Mouse (Mus musculus) cerebellum, postnatal 14 days (tissue): ENCODE measurements around the gene Usp48.

Experiments used
- DNase-seq, 2 experiments: peaks; one replicate each; pipeline ENCODE4 v3.0.0; 2021; ENCODE audit warnings: mixed read lengths in 2 of 2

The Usp48 gene

GRCm38 (mm10) chr4:137692107-137692902 lies 98.8 kb downstream of the Usp48 start:
- no peak for DNase-seq

GRCm38 (mm10) chr4:137695300-137695699 lies 101.7 kb downstream of the Usp48 start:
- no peak for DNase-seq

GRCm38 (mm10) chr4:137695900-137696299 lies 102.3 kb downstream of the Usp48 start:
- no peak for DNase-seq

GRCm38 (mm10) chr4:137697156-137697885 lies 103.8 kb downstream of the Usp48 start:
- DNase-seq, result peak in 1 of 2 experiments; percentile 29

GRCm38 (mm10) chr4:137698076-137698985 lies 104.8 kb downstream of the Usp48 start:
- peak; percentile 62 to 73 for DNase-seq

- peak in 1 of 2 experiments; percentile 45 for DNase-seq
These were observed 106.0 kb downstream of the Usp48 start for GRCm38 (mm10) chr4:137699264-137700211.

- no peak for DNase-seq
These were observed 107.4 kb downstream of the Usp48 start for GRCm38 (mm10) chr4:137700960-137701359.

GRCm38 (mm10) chr4:137703077-137703476 lies 109.5 kb downstream of the Usp48 start:
- DNase-seq, result no peak

- DNase-seq, result no peak
These were observed 111.0 kb downstream of the Usp48 start for GRCm38 (mm10) chr4:137704561-137704960.

GRCm38 (mm10) chr4:137705379-137705778 lies 111.8 kb downstream of the Usp48 start:
- no peak for DNase-seq

GRCm38 (mm10) chr4:137706510-137706909 lies 113.0 kb downstream of the Usp48 start:
- no peak for DNase-seq

GRCm38 (mm10) chr4:137707216-137707990 lies 113.8 kb downstream of the Usp48 start:
- DNase-seq, result peak; percentile 75 to 77
